Mouse (Mus musculus) left cerebral cortex, postnatal 14 days (tissue): ENCODE results near the gene Gbx2. TPM values are rescaled to one million over a fixed set of nuclear protein-coding genes. Genes with fewer than 3 reads are reported as not detected.

Source experiments
- DNase-seq, 2 experiments: peaks; one replicate each; pipeline ENCODE4 v3.0.0; 2021 to 2022; ENCODE audit warnings: low spot score in 2 of 2, mixed read lengths in 1 of 2
- intact Hi-C: fragments of 180-260 bp; cut with DNase I; formaldehyde crosslinking; loops from one replicate; pipeline ENCODE4 v1.15.1; 2025
- total RNA-seq, 2 experiments: library from RNA; stranded (reverse); gene quantifications; 2 replicates each; pipeline ENCODE4 v1.2.3; 2021

Gbx2 gene
- total RNA-seq, 2 experiments from 2014 or later: 0.74 TPM; not detected in 1

GRCm38 (mm10) chr1:89921806-89922205 lies 9.2 kb downstream of the Gbx2 start:
- no peak for DNase-seq
- intact Hi-C loops: no loop called here

DNA sequence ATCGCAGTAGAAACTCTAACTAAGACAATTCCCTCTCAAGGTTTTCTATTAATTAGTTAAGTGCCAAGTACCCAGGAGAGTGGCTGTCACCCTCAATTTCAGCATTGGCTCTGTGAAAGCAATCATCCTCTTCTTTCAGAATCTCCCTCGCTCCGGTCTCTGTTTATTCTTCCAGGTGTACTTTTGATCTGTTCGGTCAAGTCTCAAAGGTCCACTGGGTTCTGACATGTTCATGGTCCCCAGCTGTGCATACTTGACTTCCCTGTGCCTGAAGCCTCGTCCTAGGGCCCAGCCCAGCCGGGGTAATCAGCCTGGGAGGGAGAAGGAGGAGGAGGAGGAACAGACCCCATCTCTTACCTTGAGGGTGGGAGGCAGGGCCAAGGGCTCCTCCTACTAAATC lies 11.8 kb downstream of the Gbx2 start:
- DNase-seq: no peak
- intact Hi-C loops: no loop called here

DNA sequence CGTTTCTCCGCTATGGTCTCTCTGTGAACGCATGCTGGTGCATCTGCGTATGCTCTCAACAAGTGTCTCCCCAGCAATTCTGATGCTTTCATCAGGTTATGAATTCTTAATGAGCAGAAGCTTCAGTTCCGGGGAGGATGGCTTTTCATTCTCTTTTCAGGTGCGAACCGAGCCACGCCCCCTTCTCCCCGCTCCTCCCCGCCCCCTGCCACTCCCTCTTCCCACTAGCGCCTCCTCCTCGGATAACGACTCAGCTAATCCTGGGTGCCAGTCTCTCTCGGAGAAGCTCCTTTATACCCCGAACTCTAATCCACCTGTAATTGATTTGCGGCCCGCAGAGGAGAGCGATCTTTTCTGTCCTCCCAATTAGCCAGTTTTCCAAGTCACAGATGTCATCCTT lies 12.9 kb downstream of the Gbx2 start:
- no peak for DNase-seq
- intact Hi-C loops: no loop called here

- DNase-seq: no peak
- intact Hi-C loops: no loop called here
Observed at GRCm38 (mm10) chr1:89913611-89914010, 17.4 kb downstream of the Gbx2 start.

DNA sequence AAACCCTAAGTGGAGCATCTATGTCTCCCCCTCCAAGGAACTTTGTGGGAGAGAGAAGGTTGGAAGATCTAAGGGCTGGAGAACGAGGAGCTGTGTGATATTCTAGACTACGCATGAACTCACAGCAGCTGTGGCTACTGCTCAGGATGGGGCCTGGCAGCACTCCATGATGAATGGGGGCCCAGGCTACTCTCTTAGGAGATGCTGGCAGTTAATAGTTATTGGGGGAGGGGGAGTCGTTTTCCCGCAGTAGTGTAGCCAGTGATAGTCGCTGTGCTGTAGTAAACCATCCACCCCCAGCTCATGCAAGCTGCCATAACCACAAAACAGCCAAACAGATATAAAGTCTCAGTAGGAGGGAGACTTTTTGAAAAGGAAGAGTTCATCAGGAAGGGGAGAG lies 18.6 kb downstream of the Gbx2 start:
- intact Hi-C loops: no loop called here
- DNase-seq: no peak

DNA sequence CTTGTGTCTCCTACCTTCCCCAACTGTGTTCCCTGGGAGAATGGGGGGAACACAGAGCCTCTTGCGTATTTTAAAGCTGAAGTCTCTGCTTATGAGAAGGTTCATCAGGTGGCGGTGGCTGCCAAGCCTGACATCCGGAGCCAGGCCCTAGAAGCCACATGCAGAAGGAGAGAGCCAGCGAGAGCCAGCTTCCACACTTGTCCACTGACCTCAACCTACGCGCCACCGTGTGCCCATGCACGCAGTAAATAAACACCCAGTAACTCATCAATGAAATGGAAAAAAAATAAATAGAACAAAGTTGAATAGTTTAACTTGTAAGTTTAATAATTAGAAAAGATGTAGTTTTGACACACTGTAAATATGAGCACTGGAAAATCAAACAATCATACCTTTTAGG lies 21.2 kb downstream of the Gbx2 start:
- intact Hi-C loops: no loop called here
- no peak for DNase-seq

DNA sequence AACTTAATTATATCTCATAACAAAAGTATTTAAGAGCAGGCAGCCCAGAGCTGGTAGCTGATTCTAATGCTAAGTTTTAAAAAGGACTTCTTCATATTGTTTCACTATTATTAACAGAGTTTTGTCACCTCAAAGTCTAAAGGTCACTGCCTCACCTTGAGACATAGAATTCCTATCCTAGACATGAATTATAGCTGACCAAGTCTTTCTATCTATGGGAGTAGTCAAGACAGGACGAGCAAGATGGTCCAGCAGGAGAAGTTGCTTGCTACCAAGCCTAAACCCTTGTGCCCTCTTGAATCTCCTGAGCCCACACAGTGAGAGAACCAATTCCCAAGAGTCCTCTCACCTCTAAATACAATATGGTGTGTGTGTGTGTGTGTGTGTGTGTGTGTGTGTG lies 28.3 kb downstream of the Gbx2 start:
- intact Hi-C loops: no loop called here
- no peak for DNase-seq

GRCm38 (mm10) chr1:89902236-89902635 lies 28.7 kb downstream of the Gbx2 start:
- DNase-seq: no peak
- intact Hi-C loops: no loop called here

DNA sequence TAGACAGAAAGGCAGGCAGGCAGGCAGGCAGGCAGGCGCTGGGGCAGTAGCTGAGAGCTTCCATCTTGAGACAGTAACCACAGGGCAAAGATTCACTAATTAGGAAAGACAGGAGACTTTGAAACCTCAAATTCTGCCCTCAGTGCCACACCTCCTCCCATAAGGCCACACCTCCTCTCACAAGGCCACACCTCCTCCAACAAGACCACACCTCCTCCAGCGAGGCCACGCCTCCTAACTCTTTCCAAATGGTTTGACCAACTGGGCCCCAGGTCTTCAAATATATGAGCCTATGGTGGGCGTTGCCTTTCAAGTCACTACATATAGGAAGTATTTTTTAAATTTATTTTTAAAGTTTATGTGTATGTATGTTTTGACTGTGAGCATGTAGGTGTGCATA lies 29.6 kb downstream of the Gbx2 start:
- intact Hi-C loops: no loop called here
- no peak for DNase-seq

GRCm38 (mm10) chr1:89899761-89900445 lies 31.1 kb downstream of the Gbx2 start:
- DNase-seq: no peak
- intact Hi-C loops: no loop called here

DNA sequence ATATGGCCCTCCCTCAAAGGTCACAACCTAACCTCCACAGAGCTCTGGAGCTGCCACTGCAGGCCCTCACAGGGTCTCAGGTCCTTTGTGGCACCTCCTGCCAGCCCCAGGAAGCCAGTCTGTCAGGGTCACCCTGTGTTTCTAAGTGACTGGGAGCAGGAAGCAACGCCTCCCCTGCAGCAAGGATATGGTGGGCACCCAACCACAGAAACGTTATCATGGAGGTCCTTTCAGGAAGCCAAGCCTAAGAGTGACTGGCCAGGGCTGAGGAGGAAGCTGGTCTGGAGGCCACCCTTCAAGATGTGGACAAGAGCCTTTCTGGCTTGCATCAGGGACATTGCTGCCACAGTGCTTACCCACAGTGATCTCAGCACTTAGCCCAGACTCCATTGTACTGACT lies 31.9 kb downstream of the Gbx2 start:
- no peak for DNase-seq
- intact Hi-C loops: no loop called here

GRCm38 (mm10) chr1:89895801-89896200 lies 35.2 kb downstream of the Gbx2 start:
- intact Hi-C loops: no loop called here
- no peak for DNase-seq

DNA sequence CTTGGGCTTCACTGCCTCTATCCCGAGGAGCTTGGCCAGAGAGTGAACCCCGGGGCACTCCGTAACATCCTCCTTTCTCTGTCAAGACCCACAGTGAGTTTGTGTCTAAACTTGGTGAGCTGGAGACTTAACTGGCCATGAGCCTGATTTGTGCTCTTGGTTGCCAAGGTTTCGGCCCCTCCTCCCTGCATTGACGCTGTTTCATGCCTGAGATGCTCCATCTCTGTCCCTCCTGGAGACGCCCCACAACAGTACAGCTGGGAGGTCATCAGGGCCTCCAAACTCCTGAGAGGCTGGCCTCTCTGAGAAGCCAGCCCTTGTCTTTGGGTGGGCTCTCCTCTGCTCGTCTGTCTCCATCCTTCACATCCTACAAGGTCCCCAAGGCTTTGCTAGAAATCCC lies 38.7 kb downstream of the Gbx2 start:
- intact Hi-C loops: no loop called here
- no peak for DNase-seq

DNA sequence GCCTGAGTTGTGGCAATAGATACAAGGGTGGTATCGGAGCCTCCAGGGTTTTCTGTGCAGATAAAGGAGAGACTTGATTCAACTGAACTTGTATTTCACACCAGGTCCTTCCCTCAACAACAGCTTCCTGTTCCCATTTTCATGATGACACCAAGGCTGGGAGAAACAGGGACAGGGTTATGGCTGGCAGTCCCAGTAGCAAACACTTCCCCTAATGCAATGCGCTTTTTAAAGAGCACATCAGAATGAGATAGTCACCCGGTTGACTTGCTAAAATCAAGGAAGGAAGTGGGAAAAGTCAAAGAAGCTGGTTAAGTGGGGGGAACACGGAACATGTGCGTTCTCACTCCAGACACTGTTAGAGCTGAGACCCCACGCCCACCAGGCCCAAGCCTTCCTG lies 39.6 kb downstream of the Gbx2 start:
- intact Hi-C loops: no loop called here
- DNase-seq: no peak

DNA sequence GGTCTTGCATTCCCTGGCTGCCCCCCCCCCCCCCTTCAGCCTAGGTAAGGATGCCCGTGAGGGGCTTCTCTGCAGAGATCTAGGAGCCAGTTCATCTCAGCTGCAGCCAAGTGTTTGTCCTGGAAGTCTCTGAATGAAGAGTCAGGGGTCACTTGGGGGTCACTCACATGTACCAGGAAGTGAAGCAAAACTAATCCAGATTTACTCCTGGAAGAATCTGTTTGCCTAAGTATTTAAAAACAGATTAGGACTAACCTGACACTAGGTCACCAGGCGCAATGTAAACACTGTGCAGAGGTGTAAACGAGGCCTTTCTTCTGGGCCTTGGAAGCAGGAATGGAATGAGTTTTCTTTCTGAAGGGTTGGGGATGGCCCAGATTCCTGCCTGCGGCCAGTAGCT lies 45.3 kb downstream of the Gbx2 start:
- intact Hi-C loops: no loop called here

GRCm38 (mm10) chr1:89884335-89884734 lies 46.6 kb downstream of the Gbx2 start:
- intact Hi-C loops: no loop called here
- no peak for DNase-seq

More for the DNA sequence above, 45.3 kb downstream of the Gbx2 start:
- DNase-seq: no peak

DNA sequence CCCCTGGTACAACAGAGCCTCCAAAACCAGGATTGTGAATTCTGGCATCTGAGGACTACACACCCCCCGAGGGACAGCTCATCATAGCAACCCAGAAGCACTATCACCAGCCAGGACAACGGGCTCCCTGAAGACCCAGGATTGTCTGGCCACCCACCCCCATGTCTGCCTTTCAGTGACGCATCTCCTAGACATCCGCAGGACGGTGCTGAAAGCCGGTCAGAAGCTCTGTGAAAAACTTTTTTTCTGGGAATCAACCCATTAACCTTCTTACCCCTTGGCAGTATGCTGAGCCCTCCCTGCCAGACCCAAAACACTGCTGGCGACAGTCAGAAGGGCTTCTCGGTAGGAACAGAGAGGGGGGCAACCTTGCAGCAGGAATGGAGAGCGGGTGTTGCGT lies 50.1 kb downstream of the Gbx2 start:
- no peak for DNase-seq
- intact Hi-C loops: no loop called here

DNA sequence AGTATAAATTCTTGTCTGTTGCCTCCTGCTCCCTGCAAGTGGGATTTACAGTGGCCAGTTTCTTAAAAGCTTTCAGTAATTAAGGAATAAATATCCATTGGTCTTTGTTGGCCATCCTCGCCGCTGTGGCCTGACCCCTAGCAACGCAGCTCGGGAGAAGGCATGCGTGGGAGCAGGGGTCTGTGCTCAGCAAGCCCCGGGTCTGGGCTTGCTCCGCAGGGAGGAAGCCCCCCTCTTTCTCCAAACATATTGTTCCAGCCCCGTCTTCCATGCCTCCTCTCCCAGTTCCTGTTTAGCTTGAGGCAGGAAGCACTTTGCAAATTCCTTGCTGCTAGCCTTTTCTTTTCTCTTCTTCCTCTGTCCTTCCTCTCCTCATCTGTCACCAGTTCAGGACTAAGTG lies 50.8 kb downstream of the Gbx2 start:
- intact Hi-C loops: no loop called here
- no peak for DNase-seq

- intact Hi-C loops: no loop called here
- DNase-seq: no peak
Observed at GRCm38 (mm10) chr1:89878496-89878895, 52.5 kb downstream of the Gbx2 start.
